Mouse (Mus musculus): ENCODE measurements around the gene Dysf. TPM values are rescaled to one million over a fixed set of nuclear protein-coding genes. Genes with fewer than 3 reads are reported as not detected.

The Dysf gene
- polyA plus RNA-seq, 1 experiment from 2014 or later: 9.4 TPM

- Histone ChIP-seq H3K9ac (ENCODE audit: low read length) (no peak overlapping the region), H3K4me3 (ENCODE audit: low read length) (no peak overlapping the region), H3K9me3 (ENCODE audit: control insufficient read depth, low read length) (no peaks in the 10 kb centered on the region), H3K4me2 (ENCODE audit: low read depth, low read length) (no peak overlapping the region), H3K27me3 (ENCODE audit: control insufficient read depth, insufficient read depth, low read depth, low read length) (no peaks in the 10 kb centered on the region), H3K36me3 (ENCODE audit: control insufficient read depth, insufficient read depth, low read length) (no peaks in the 10 kb centered on the region), H3K4me1 (replicated peaks; ENCODE audit: control insufficient read depth, insufficient read depth, low read length) (no peaks in the 10 kb centered on the region), H3K27ac (ENCODE audit: low read length) (no peak overlapping the region)
- no peak for ATAC-seq (ENCODE audit: low read depth)
- WGBS: 67% methylated on average over 3 of the region's 3 CpGs
Measured at GRCm38 (mm10) chr6:84155765-84156164, 147.4 kb downstream of the Dysf start.

GRCm38 (mm10) chr6:84156481-84157025 lies 148.2 kb downstream of the Dysf start:
- Histone ChIP-seq H3K4me1 (replicated peaks; ENCODE audit: control insufficient read depth, insufficient read depth, low read length) (no peaks in the 10 kb centered on the region), H3K27me3 (ENCODE audit: control insufficient read depth, insufficient read depth, low read depth, low read length) (no peaks in the 10 kb centered on the region), H3K9ac (ENCODE audit: low read length) (no peak overlapping the region), H3K36me3 (ENCODE audit: control insufficient read depth, insufficient read depth, low read length) (no peaks in the 10 kb centered on the region), H3K27ac (ENCODE audit: low read length) (no peak overlapping the region), H3K9me3 (ENCODE audit: control insufficient read depth, low read length) (no peaks in the 10 kb centered on the region), H3K4me3 (ENCODE audit: low read length) (no peak overlapping the region), H3K4me2 (ENCODE audit: low read depth, low read length) (no peak overlapping the region)
- ATAC-seq (ENCODE audit: low read depth): no peak
- WGBS: 81% methylated on average over 4 of the region's 4 CpGs

GRCm38 (mm10) chr6:84159046-84159445 lies 150.7 kb downstream of the Dysf start:
- WGBS: 85% methylated on average over 4 of the region's 4 CpGs
- no peak overlapping the region for H3K4me3 ChIP-seq (ENCODE audit: low read length)

DNA sequence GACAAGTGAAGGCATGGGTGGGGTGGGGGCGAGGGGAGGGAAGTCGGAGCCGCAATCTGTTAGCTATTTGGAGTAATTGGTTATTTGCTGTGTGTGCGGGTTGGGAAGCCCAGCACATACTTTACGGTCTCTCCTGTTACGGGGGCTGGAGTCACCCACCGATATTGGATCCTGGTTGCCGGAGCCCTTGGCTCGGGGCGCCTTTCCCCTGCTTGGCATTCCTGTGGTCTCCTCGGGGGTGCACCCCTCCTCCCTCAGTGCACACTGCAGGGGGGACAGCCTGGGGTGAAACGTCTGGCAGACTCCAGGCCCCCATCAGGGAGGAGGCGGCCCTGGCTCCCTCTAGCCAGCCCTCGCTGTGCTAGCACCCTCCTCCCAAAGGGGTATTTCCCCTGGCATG lies 159.2 kb downstream of the Dysf start:
- 0 out of 2 replicates have a peak, but pooled peaks cover 2% of the 10 kb centered on the region for H3K9me3 ChIP-seq (ENCODE audit: control insufficient read depth, low read length)
- no peaks in the 10 kb centered on the region for H3K36me3 ChIP-seq (ENCODE audit: control insufficient read depth, insufficient read depth, low read length)
- no peaks in the 10 kb centered on the region for H3K4me1 ChIP-seq (replicated peaks; ENCODE audit: control insufficient read depth, insufficient read depth, low read length)
- no peak overlapping the region for H3K27ac ChIP-seq (ENCODE audit: low read length)
- no peak overlapping the region for H3K4me3 ChIP-seq (ENCODE audit: low read length)
- no peak for ATAC-seq (ENCODE audit: low read depth)
- H3K4me2 ChIP-seq (ENCODE audit: low read depth, low read length): no peak overlapping the region
- H3K9ac ChIP-seq (ENCODE audit: low read length): no peak overlapping the region
- no peaks in the 10 kb centered on the region for H3K27me3 ChIP-seq (ENCODE audit: control insufficient read depth, insufficient read depth, low read depth, low read length)
- 84% methylated on average over 12 of the region's 14 CpGs for WGBS

More at GRCm38 (mm10) chr6:84159046-84159445, 150.7 kb downstream of the Dysf start:
- Histone ChIP-seq H3K9me3 (ENCODE audit: control insufficient read depth, low read length) (0 out of 2 replicates have a peak, but pooled peaks cover 2% of the 10 kb centered on the region), H3K27ac (ENCODE audit: low read length) (no peak overlapping the region), H3K4me2 (ENCODE audit: low read depth, low read length) (no peak overlapping the region), H3K4me1 (replicated peaks; ENCODE audit: control insufficient read depth, insufficient read depth, low read length) (no peaks in the 10 kb centered on the region), H3K27me3 (ENCODE audit: control insufficient read depth, insufficient read depth, low read depth, low read length) (no peaks in the 10 kb centered on the region), H3K36me3 (ENCODE audit: control insufficient read depth, insufficient read depth, low read length) (no peaks in the 10 kb centered on the region), H3K9ac (ENCODE audit: low read length) (no peak overlapping the region)
- ATAC-seq (ENCODE audit: low read depth): no peak

GRCm38 (mm10) chr6:84168571-84168970 lies 160.2 kb downstream of the Dysf start:
- H3K4me2 ChIP-seq (ENCODE audit: low read depth, low read length): no peak overlapping the region
- no peak overlapping the region for H3K9ac ChIP-seq (ENCODE audit: low read length)
- H3K4me1 ChIP-seq (replicated peaks; ENCODE audit: control insufficient read depth, insufficient read depth, low read length): no peaks in the 10 kb centered on the region
- no peaks in the 10 kb centered on the region for H3K36me3 ChIP-seq (ENCODE audit: control insufficient read depth, insufficient read depth, low read length)
- ATAC-seq (ENCODE audit: low read depth): no peak
- H3K4me3 ChIP-seq (ENCODE audit: low read length): no peak overlapping the region
- no peaks in the 10 kb centered on the region for H3K9me3 ChIP-seq (ENCODE audit: control insufficient read depth, low read length)
- 95% methylated on average over 1 of the region's 1 CpGs for WGBS
- no peaks in the 10 kb centered on the region for H3K27me3 ChIP-seq (ENCODE audit: control insufficient read depth, insufficient read depth, low read depth, low read length)
- H3K27ac ChIP-seq (ENCODE audit: low read length): no peak overlapping the region

DNA sequence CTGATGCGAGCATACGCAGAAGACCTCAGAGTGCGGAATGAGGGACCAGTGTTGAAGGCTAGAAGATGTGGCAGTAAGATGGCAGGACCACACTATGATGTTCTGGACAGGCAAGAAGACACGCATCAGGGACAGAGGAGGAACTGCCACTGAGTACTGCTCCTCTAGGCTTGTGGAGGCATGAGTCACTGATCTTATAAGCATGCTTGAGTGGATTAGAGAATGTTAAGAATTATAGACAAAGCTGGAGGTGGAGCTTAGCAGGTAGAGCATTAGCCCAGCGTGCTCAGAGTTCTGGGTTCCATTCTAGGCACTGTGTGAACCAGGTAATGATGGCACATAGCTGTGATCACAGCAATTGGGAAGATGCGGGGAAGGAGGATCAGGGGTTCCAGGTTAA lies 165.2 kb downstream of the Dysf start:
- Histone ChIP-seq H3K27ac (ENCODE audit: low read length) (no peak overlapping the region), H3K36me3 (ENCODE audit: control insufficient read depth, insufficient read depth, low read length) (no peaks in the 10 kb centered on the region), H3K4me2 (ENCODE audit: low read depth, low read length) (no peak overlapping the region), H3K9ac (ENCODE audit: low read length) (no peak overlapping the region), H3K4me1 (replicated peaks; ENCODE audit: control insufficient read depth, insufficient read depth, low read length) (no peaks in the 10 kb centered on the region), H3K27me3 (ENCODE audit: control insufficient read depth, insufficient read depth, low read depth, low read length) (no peaks in the 10 kb centered on the region), H3K4me3 (ENCODE audit: low read length) (no peak overlapping the region), H3K9me3 (ENCODE audit: control insufficient read depth, low read length) (no peaks in the 10 kb centered on the region)
- 88% methylated on average over 6 of the region's 6 CpGs for WGBS
- no peak for ATAC-seq (ENCODE audit: low read depth)

GRCm38 (mm10) chr6:84178776-84179405 lies 170.5 kb downstream of the Dysf start:
- Histone ChIP-seq H3K4me2 (ENCODE audit: low read depth, low read length) (no peak overlapping the region), H3K9ac (ENCODE audit: low read length) (no peak overlapping the region), H3K36me3 (ENCODE audit: control insufficient read depth, insufficient read depth, low read length) (no peaks in the 10 kb centered on the region), H3K9me3 (ENCODE audit: control insufficient read depth, low read length) (no peaks in the 10 kb centered on the region), H3K27ac (ENCODE audit: low read length) (no peak overlapping the region), H3K4me1 (replicated peaks; ENCODE audit: control insufficient read depth, insufficient read depth, low read length) (peaks cover 11% of the 10 kb centered on the region; the same call in 1 of the 2 replicates), H3K27me3 (ENCODE audit: control insufficient read depth, insufficient read depth, low read depth, low read length) (no peaks in the 10 kb centered on the region), H3K4me3 (ENCODE audit: low read length) (no peak overlapping the region)
- ATAC-seq (ENCODE audit: low read depth): no peak
- 56% methylated on average over 5 of the region's 5 CpGs for WGBS

GRCm38 (mm10) chr6:84181452-84181851 lies 173.1 kb downstream of the Dysf start:
- WGBS: 13% methylated on average over 4 of the region's 4 CpGs
- Histone ChIP-seq H3K36me3 (ENCODE audit: control insufficient read depth, insufficient read depth, low read length) (no peaks in the 10 kb centered on the region), H3K4me2 (ENCODE audit: low read depth, low read length) (no peak overlapping the region)

DNA sequence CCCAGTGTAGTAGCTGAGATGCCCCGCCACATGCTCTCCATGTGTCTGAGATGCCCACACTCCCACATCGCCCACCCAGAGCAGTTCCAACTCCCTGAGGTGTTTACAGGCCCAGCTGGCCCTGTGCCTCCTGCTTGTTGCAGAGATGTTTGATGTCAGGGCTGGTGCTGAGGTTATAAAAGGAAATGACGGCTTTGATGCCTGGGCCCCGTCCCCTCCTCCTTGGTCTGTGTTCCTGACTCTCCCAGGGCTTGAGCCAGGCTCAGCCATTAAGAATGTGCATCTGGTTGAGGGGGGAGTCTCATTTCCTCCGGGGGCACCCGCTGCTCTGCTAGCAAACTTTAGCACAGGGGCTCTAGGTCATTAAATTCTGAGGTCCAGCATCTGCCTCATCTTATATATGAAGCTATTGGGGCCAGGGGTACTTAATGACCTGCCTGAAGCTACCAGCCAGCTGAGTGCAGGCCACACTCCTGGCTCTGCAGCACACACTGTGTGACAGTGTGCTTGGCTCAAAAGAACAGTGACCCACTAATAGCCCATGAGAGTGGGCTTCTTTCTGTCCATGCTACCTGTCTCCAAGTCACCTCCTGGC lies 183.4 kb downstream of the Dysf start:
- Histone ChIP-seq H3K4me2 (ENCODE audit: low read depth, low read length) (no peak overlapping the region), H3K27me3 (ENCODE audit: control insufficient read depth, insufficient read depth, low read depth, low read length) (no peaks in the 10 kb centered on the region), H3K9me3 (ENCODE audit: control insufficient read depth, low read length) (no peaks in the 10 kb centered on the region), H3K4me3 (ENCODE audit: low read length) (no peak overlapping the region), H3K4me1 (replicated peaks; ENCODE audit: control insufficient read depth, insufficient read depth, low read length) (no peaks in the 10 kb centered on the region), H3K9ac (ENCODE audit: low read length) (no peak overlapping the region), H3K36me3 (ENCODE audit: control insufficient read depth, insufficient read depth, low read length) (no peaks in the 10 kb centered on the region), H3K27ac (ENCODE audit: low read length) (no peak overlapping the region)
- ATAC-seq (ENCODE audit: low read depth): peak; percentile 45; the same call in 1 of the 2 replicates
- 46% methylated on average over 6 of the region's 6 CpGs for WGBS

More at GRCm38 (mm10) chr6:84181452-84181851, 173.1 kb downstream of the Dysf start:
- H3K27ac ChIP-seq (ENCODE audit: low read length): peak overlapping the region; percentile 75
- peaks cover 11% of the 10 kb centered on the region; the same call in 1 of the 2 replicates for H3K4me1 ChIP-seq (replicated peaks; ENCODE audit: control insufficient read depth, insufficient read depth, low read length)
- ATAC-seq (ENCODE audit: low read depth): peak; percentile 91
- no peaks in the 10 kb centered on the region for H3K27me3 ChIP-seq (ENCODE audit: control insufficient read depth, insufficient read depth, low read depth, low read length)
- H3K9me3 ChIP-seq (ENCODE audit: control insufficient read depth, low read length): no peaks in the 10 kb centered on the region
- H3K4me3 ChIP-seq (ENCODE audit: low read length): no peak overlapping the region
- H3K9ac ChIP-seq (ENCODE audit: low read length): no peak overlapping the region

Measured in lung, embryonic 16.5 days (tissue).